Mouse (Mus musculus) cerebellum, adult 2 months (tissue): Measurements from ENCODE around the gene Zfp661.

Source experiments
- CTCF ChIP-seq: fragments of 200-500 bp; IDR thresholded peaks from 2 replicates; pipeline ENCODE4 v1.5.1; 2011; ENCODE audit warnings: low read depth, mild to moderate bottlenecking, control low read depth, low read length, moderate library complexity, borderline replicate concordance; ENCODE audit not compliant: insufficient read depth
- POLR2A ChIP-seq: fragments of 200-500 bp; IDR thresholded peaks from 2 replicates; pipeline ENCODE4 v1.6.1; 2011; ENCODE audit warnings: low read length, control low read depth, borderline replicate concordance; ENCODE audit not compliant: insufficient read depth

GRCm38 (mm10) chr2:127550446-127550845 lies 36.4 kb downstream of the Zfp661 start:
- TF ChIP-seq POLR2A = no peak
- no peak for TF ChIP-seq CTCF
